In genomic region chr2:144633551-144633950, GRCm38 (mm10) we compare ENCODE assay signal across 12 mouse cellular contexts.
"Had no signal": no experiment of that assay in that cellular context is flagged by ENCODE, and none has a peak within 500 bp of the region (broad histone marks: within the 10 kb centered on the region; RNA-seq: fewer than 3 reads in every experiment).

No protein-coding gene starts in this region.

- H3K36me3 ChIP-seq: lung, embryonic 15.5 days; midbrain, embryonic 12.5 days; stomach, embryonic 15.5 days had no signal

- H3K27ac ChIP-seq: left cerebral cortex, adult 2 months; limb, embryonic 15.5 days; lung, embryonic 15.5 days; macrophage; midbrain, embryonic 12.5 days; stomach, embryonic 15.5 days had no signal

- H3K9ac ChIP-seq: limb, embryonic 15.5 days; lung, embryonic 15.5 days; midbrain, embryonic 12.5 days; stomach, embryonic 15.5 days had no signal

- H3K27me3 ChIP-seq: limb, embryonic 15.5 days; lung, embryonic 15.5 days; megakaryocyte, embryonic 14.5 days; midbrain, embryonic 12.5 days; stomach, embryonic 15.5 days had no signal

- ATAC-seq: midbrain, embryonic 16.5 days had no signal

- H3K4me1 ChIP-seq: lung, embryonic 15.5 days; midbrain, embryonic 12.5 days; stomach, embryonic 15.5 days had no signal

- DNase-seq: kidney, adult 18-20 months; lung, postnatal 14 days; right cerebral cortex, postnatal 14 days; thymus, postnatal 4 days had no signal

- H3K4me2 ChIP-seq: limb, embryonic 15.5 days; lung, embryonic 15.5 days; midbrain, embryonic 12.5 days; stomach, embryonic 15.5 days had no signal

- H3K9me3 ChIP-seq: limb, embryonic 15.5 days; lung, embryonic 15.5 days; megakaryocyte, embryonic 14.5 days; midbrain, embryonic 12.5 days; stomach, embryonic 15.5 days had no signal

- H3K4me3 ChIP-seq: left cerebral cortex, adult 2 months; limb, embryonic 15.5 days; lung, embryonic 15.5 days; megakaryocyte, embryonic 14.5 days; midbrain, embryonic 12.5 days; stomach, embryonic 15.5 days had no signal
